Mouse (Mus musculus) C2C12 (cell line): ENCODE measurements around the gene Snx29.

Experiments
- CEBPB ChIP-seq: IDR thresholded peaks from one replicate; pipeline ENCODE4 v1.6.1; 2011; ENCODE audit warnings: low read depth, mild to moderate bottlenecking, control low read depth, moderate library complexity
- CTCF ChIP-seq: IDR thresholded peaks from one replicate; pipeline ENCODE4 v1.5.1; 2011; ENCODE audit not compliant: control insufficient read depth, insufficient read depth, insufficient read length
- MYOD1 ChIP-seq: IDR thresholded peaks from one replicate; pipeline ENCODE4 v1.6.1; 2011; ENCODE audit warnings: low read depth; ENCODE audit not compliant: control insufficient read depth, insufficient read length

GRCm38 (mm10) chr16:11457136-11457535 is 134.4 kb downstream of the Snx29 start:
- TF ChIP-seq MYOD1 = no peak
- no peak for TF ChIP-seq CTCF
- no peak for TF ChIP-seq CEBPB
